Mouse (Mus musculus): ENCODE measurements around the gene Hcst. TPM values are rescaled to one million over a fixed set of nuclear protein-coding genes. Genes with fewer than 3 reads are reported as not detected.

Gene Hcst
- polyA plus RNA-seq, 1 experiment from 2014 or later, result 1.1 TPM

DNA sequence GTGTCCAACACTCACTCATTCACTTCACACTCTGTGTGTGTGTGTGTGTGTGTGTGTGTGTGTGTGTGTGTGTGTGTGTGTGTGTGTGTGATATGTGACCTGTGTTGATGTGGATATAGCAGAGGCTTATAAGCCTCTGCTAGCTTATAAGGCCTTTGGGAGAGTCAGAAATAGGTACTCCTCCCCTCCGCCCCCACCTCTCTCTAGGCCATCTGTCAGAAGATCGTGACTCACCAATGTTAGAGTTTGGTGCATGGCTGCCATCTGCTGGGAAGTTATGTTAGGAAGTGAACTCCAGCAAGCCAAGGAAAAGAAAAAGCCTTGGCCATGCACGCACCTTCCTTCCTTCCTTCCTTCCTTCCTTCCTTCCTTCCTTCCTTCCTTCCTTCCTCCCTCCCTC, 12.1 kb upstream of the Hcst start:
- no peak overlapping the region for H3K4me3 ChIP-seq
- 13% methylated on average over 3 of the region's 3 CpGs for WGBS
- ATAC-seq (ENCODE audit: insufficient number of reproducible peaks, low FRiP score), result no peak
- H3K27me3 ChIP-seq (replicated peaks), result peaks cover 27% of the 10 kb centered on the region
- no peak overlapping the region for H3K9ac ChIP-seq
- peaks cover 6% of the 10 kb centered on the region; the same call in 1 of the 2 replicates for H3K36me3 ChIP-seq
- H3K9me3 ChIP-seq (replicated peaks), result no peaks in the 10 kb centered on the region
- H3K4me2 ChIP-seq, result no peak overlapping the region
- no peak overlapping the region for H3K27ac ChIP-seq (ENCODE audit: poor library complexity, severe bottlenecking)
- no peaks in the 10 kb centered on the region; the same call in 1 of the 2 replicates for H3K4me1 ChIP-seq (replicated peaks)

DNA sequence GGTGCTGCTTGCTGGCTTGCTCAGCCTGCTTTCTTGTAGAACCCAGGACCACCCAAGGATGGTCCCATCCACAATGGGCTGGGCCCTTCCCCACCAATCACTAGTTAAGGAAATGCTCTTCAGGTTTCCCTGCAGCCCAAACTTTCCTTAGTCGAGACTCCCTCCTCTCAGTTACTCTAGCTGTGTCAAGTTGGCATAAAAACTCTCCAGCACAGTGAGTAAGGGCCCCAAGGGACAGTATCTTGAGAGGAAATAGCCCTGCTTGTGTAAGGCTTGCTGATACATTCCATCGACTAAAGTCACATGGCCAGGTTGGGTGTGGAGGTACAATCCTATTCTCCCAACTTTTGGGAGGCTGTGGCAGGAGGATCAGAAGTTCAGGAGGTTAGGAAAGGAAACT, 10.5 kb upstream of the Hcst start:
- H3K9ac ChIP-seq, result no peak overlapping the region
- H3K4me2 ChIP-seq, result no peak overlapping the region
- H3K9me3 ChIP-seq (replicated peaks), result no peaks in the 10 kb centered on the region
- H3K4me1 ChIP-seq (replicated peaks), result no peaks in the 10 kb centered on the region; the same call in 1 of the 2 replicates
- H3K27me3 ChIP-seq (replicated peaks), result peaks cover 11% of the 10 kb centered on the region
- no peak overlapping the region for H3K4me3 ChIP-seq
- 30% methylated on average over 2 of the region's 2 CpGs for WGBS
- ATAC-seq (ENCODE audit: insufficient number of reproducible peaks, low FRiP score), result no peak
- peaks cover 17% of the 10 kb centered on the region for H3K36me3 ChIP-seq
- H3K27ac ChIP-seq (ENCODE audit: poor library complexity, severe bottlenecking), result no peak overlapping the region

- H3K36me3 ChIP-seq, result peaks cover 19% of the 10 kb centered on the region
- H3K9me3 ChIP-seq (replicated peaks), result no peaks in the 10 kb centered on the region
- peaks cover 5% of the 10 kb centered on the region; the same call in 1 of the 2 replicates for H3K27me3 ChIP-seq (replicated peaks)
- no peaks in the 10 kb centered on the region; the same call in 1 of the 2 replicates for H3K4me1 ChIP-seq (replicated peaks)
- H3K4me2 ChIP-seq, result no peak overlapping the region
- no peak overlapping the region for H3K4me3 ChIP-seq
- no peak for ATAC-seq (ENCODE audit: insufficient number of reproducible peaks, low FRiP score)
- H3K9ac ChIP-seq, result no peak overlapping the region
- H3K27ac ChIP-seq (ENCODE audit: poor library complexity, severe bottlenecking), result no peak overlapping the region
These were observed 9.7 kb upstream of the Hcst start for GRCm38 (mm10) chr7:30429327-30429726.

GRCm38 (mm10) chr7:30423071-30423641, 3.5 kb upstream of the Hcst start:
- peak overlapping the region; percentile 67 for H3K4me3 ChIP-seq
- H3K4me2 ChIP-seq, result peak overlapping the region; percentile 98
- H3K9me3 ChIP-seq (replicated peaks), result peaks cover 10% of the 10 kb centered on the region
- 0 out of 2 replicates have a peak overlapping the region, but pooled peaks have one; percentile 37 for H3K27ac ChIP-seq (ENCODE audit: poor library complexity, severe bottlenecking)
- no peak for ATAC-seq (ENCODE audit: insufficient number of reproducible peaks, low FRiP score)
- peaks cover 8% of the 10 kb centered on the region; the same call in 1 of the 2 replicates for H3K27me3 ChIP-seq (replicated peaks)
- peaks cover 19% of the 10 kb centered on the region for H3K36me3 ChIP-seq
- H3K9ac ChIP-seq, result peak overlapping the region; percentile 66
- WGBS, result 23% methylated on average over 23 of the region's 23 CpGs
- H3K4me1 ChIP-seq (replicated peaks), result 0 out of 2 replicates have a peak, but pooled peaks cover 11% of the 10 kb centered on the region

GRCm38 (mm10) chr7:30422560-30422959, 2.9 kb upstream of the Hcst start:
- Histone ChIP-seq H3K4me2 (peak overlapping the region; percentile 98), H3K9me3 (replicated peaks) (peaks cover 10% of the 10 kb centered on the region), H3K27ac (ENCODE audit: poor library complexity, severe bottlenecking) (peak overlapping the region; percentile 37; the same call in 1 of the 2 replicates), H3K4me1 (replicated peaks) (0 out of 2 replicates have a peak, but pooled peaks cover 11% of the 10 kb centered on the region), H3K27me3 (replicated peaks) (peaks cover 8% of the 10 kb centered on the region; the same call in 1 of the 2 replicates), H3K36me3 (peaks cover 19% of the 10 kb centered on the region), H3K4me3 (peak overlapping the region; percentile 67), H3K9ac (peak overlapping the region; percentile 66)
- ATAC-seq (ENCODE audit: insufficient number of reproducible peaks, low FRiP score), result peak; percentile 22; the same call in 1 of the 2 replicates
- WGBS, result 8% methylated on average over 9 of the region's 9 CpGs

- peak; percentile 60 for ATAC-seq (ENCODE audit: insufficient number of reproducible peaks, low FRiP score)
- WGBS, result under 1% methylated on average over 45 of the region's 45 CpGs
- Histone ChIP-seq H3K27ac (ENCODE audit: poor library complexity, severe bottlenecking) (no peak overlapping the region; the same call in 1 of the 2 replicates), H3K9me3 (replicated peaks) (peaks cover 10% of the 10 kb centered on the region), H3K4me2 (peak overlapping the region; percentile 98), H3K4me1 (replicated peaks) (0 out of 2 replicates have a peak, but pooled peaks cover 11% of the 10 kb centered on the region), H3K4me3 (peak overlapping the region; percentile 67), H3K27me3 (replicated peaks) (peaks cover 8% of the 10 kb centered on the region; the same call in 1 of the 2 replicates), H3K9ac (peak overlapping the region; percentile 66), H3K36me3 (peaks cover 15% of the 10 kb centered on the region)
These were observed 2.3 kb upstream of the Hcst start for GRCm38 (mm10) chr7:30421890-30422435.

- WGBS, result 9% methylated on average over 31 of the region's 31 CpGs
- Histone ChIP-seq H3K4me3 (peak within 1 kb of the TSS; percentile 67), H3K27ac (ENCODE audit: poor library complexity, severe bottlenecking) (peak within 1 kb of the TSS; percentile 37; the same call in 1 of the 2 replicates), H3K27me3 (replicated peaks) (peaks cover 8% of the 10 kb centered on the region; the same call in 1 of the 2 replicates), H3K9me3 (replicated peaks) (peaks cover 10% of the 10 kb centered on the region), H3K36me3 (peaks cover 11% of the 10 kb centered on the region), H3K4me1 (replicated peaks) (0 out of 2 replicates have a peak, but pooled peaks cover 11% of the 10 kb centered on the region), H3K4me2 (peak within 1 kb of the TSS; percentile 98), H3K9ac (peak within 1 kb of the TSS; percentile 66)
- ATAC-seq (ENCODE audit: insufficient number of reproducible peaks, low FRiP score), result peak; percentile 34; the same call in 1 of the 2 replicates
These were observed 1.7 kb upstream of the Hcst start, which contains the start of gene Nfkbid for GRCm38 (mm10) chr7:30421175-30421889. Nfkbid (plus strand) TSS chr7:30421732.

DNA sequence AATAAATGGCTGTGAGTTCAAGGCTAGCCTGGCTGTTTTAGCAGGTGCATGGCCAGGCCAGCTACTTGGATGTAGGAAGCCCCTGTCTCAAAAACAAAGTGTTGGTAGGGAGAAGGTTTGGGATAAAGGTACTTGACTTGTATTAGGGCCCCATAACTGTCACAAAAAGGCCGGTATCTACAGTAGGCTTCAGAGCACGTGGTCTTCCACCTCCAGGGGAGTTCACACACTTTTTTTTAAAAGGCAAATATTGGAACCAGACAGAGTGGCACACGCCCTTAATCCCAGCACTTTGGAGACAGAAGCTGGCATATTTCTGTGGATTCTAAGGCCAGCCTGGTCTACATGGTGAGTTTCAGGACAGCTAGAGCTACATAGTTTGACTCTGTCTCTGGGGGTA, 1.0 kb upstream of the Hcst start:
- WGBS, result 80% methylated on average over 3 of the region's 3 CpGs
- Histone ChIP-seq H3K27ac (ENCODE audit: poor library complexity, severe bottlenecking) (no peak overlapping the region), H3K4me3 (no peak overlapping the region), H3K9me3 (replicated peaks) (peaks cover 10% of the 10 kb centered on the region), H3K36me3 (peaks cover 6% of the 10 kb centered on the region), H3K9ac (no peak overlapping the region), H3K4me2 (no peak overlapping the region), H3K4me1 (replicated peaks) (0 out of 2 replicates have a peak, but pooled peaks cover 11% of the 10 kb centered on the region), H3K27me3 (replicated peaks) (peaks cover 8% of the 10 kb centered on the region; the same call in 1 of the 2 replicates)
- no peak for ATAC-seq (ENCODE audit: insufficient number of reproducible peaks, low FRiP score)

DNA sequence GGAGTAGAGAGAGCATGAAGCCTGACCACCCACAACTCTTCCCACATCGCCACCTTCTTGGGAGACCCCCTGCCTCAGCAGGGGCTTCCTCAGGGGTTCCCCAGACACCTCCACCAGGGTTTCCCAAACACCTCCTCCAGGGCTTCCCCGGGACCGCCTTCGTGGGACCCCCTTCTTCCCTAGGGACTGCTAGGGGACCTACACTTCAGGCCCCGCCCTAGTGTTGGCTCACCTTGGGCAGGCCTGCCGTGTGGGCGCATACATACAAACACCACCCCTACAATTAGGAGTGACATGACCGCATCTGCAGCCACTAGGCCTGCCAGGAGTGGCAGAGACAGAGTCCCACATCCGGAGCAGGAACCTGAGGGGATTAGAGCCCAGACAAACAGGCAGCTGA, 1.8 kb downstream of the Hcst start:
- peaks cover 8% of the 10 kb centered on the region; the same call in 1 of the 2 replicates for H3K27me3 ChIP-seq (replicated peaks)
- H3K4me2 ChIP-seq, result no peak overlapping the region
- WGBS, result 61% methylated on average over 9 of the region's 9 CpGs
- peaks cover 10% of the 10 kb centered on the region for H3K9me3 ChIP-seq (replicated peaks)
- H3K36me3 ChIP-seq, result no peaks in the 10 kb centered on the region
- H3K4me3 ChIP-seq, result no peak overlapping the region
- ATAC-seq (ENCODE audit: insufficient number of reproducible peaks, low FRiP score), result no peak
- no peak overlapping the region for H3K27ac ChIP-seq (ENCODE audit: poor library complexity, severe bottlenecking)
- no peak overlapping the region for H3K9ac ChIP-seq
- H3K4me1 ChIP-seq (replicated peaks), result 0 out of 2 replicates have a peak, but pooled peaks cover 11% of the 10 kb centered on the region

- 67% methylated on average over 5 of the region's 5 CpGs for WGBS
- no peak for ATAC-seq (ENCODE audit: insufficient number of reproducible peaks, low FRiP score)
- no peaks in the 10 kb centered on the region; the same call in 1 of the 2 replicates for H3K9me3 ChIP-seq (replicated peaks)
These were observed 6.1 kb downstream of the Hcst start, which contains the start of gene Tyrobp for GRCm38 (mm10) chr7:30413596-30413995. Tyrobp (plus strand) TSS chr7:30413760.

More at GRCm38 (mm10) chr7:30413596-30413995, 6.1 kb downstream of the Hcst start, which contains the start of gene Tyrobp:
- Histone ChIP-seq H3K36me3 (no peaks in the 10 kb centered on the region), H3K9ac (no peak within 1 kb of the TSS), H3K27ac (ENCODE audit: poor library complexity, severe bottlenecking) (no peak within 1 kb of the TSS), H3K4me3 (no peak within 1 kb of the TSS), H3K4me1 (replicated peaks) (no peaks in the 10 kb centered on the region), H3K4me2 (no peak within 1 kb of the TSS), H3K27me3 (replicated peaks) (peaks cover 4% of the 10 kb centered on the region; the same call in 1 of the 2 replicates)
